Mouse (Mus musculus) limb, embryonic 13.5 days (tissue): ENCODE measurements around the gene Trim62. TPM values are rescaled to one million over a fixed set of nuclear protein-coding genes. Genes with fewer than 3 reads are reported as not detected.

Experiments
- ATAC-seq: fragments of 200-750 bp; cut with Nextera tagmentation; 2 replicates; pipeline ENCODE4 v1.8.0; 2017; ENCODE audit warnings: low read depth, moderate number of reproducible peaks, moderate TSS enrichment; ENCODE audit not compliant: low FRiP score
- H3K27ac ChIP-seq: fragments of 300-500 bp; sonication (generic); 2 replicates; pipeline ENCODE4 v1.5.1; 2015; ENCODE audit warnings: inconsistent platforms, mild to moderate bottlenecking, moderate library complexity
- H3K27me3 ChIP-seq: fragments of 300-500 bp; sonication (generic); 2 replicates; pipeline ENCODE4 v1.6.1; 2015; ENCODE audit warnings: mild to moderate bottlenecking, inconsistent platforms
- H3K36me3 ChIP-seq: fragments of 300-500 bp; sonication (generic); 2 replicates; pipeline ENCODE4 v1.6.1; 2015; ENCODE audit warnings: inconsistent platforms, mild to moderate bottlenecking, moderate library complexity
- H3K4me1 ChIP-seq: fragments of 300-500 bp; sonication (generic); 2 replicates; pipeline ENCODE4 v1.6.1; 2015; ENCODE audit warnings: inconsistent platforms
- H3K4me2 ChIP-seq: fragments of 300-500 bp; sonication (generic); replicated peaks from 2 replicates; pipeline ENCODE4 v1.6.1; 2015; ENCODE audit warnings: inconsistent platforms, mild to moderate bottlenecking, moderate library complexity
- H3K4me3 ChIP-seq: fragments of 300-500 bp; sonication (generic); 2 replicates; pipeline ENCODE4 v1.5.1; 2015; ENCODE audit warnings: moderate library complexity, mild to moderate bottlenecking, inconsistent platforms
- H3K9ac ChIP-seq: fragments of 300-500 bp; sonication (generic); 2 replicates; pipeline ENCODE4 v1.6.1; 2015; ENCODE audit warnings: mild to moderate bottlenecking, inconsistent platforms
- H3K9me3 ChIP-seq: fragments of 300-500 bp; sonication (generic); 2 replicates; pipeline ENCODE4 v1.6.1; 2016; ENCODE audit warnings: inconsistent platforms
- WGBS: fragments of 180-500 bp; shearing (Covaris S2); methylation state at CpG from one replicate; pipeline ENCODE4 v1.1.7; 2015; 5-methylcytosine and 5-hydroxymethylcytosine counted together
- polyA plus RNA-seq: library from polyadenylated mRNA; unstranded; fragments of >200 nt; fragmentation: Nextera tagmentation; extraction: Ambion mirVana; gene quantifications from 2 replicates; pipeline ENCODE4 v1.2.1, GENCODE M21; 2015

The Trim62 gene
- polyA plus RNA-seq, 1 experiment from 2014 or later: 6.7 TPM

- Histone ChIP-seq H3K9me3 (no peaks in the 10 kb centered on the region), H3K27me3 (no peaks in the 10 kb centered on the region), H3K9ac (no peak overlapping the region), H3K36me3 (no peaks in the 10 kb centered on the region), H3K27ac (no peak overlapping the region), H3K4me2 (no peak overlapping the region), H3K4me1 (peaks cover 9% of the 10 kb centered on the region; the same call in 1 of the 2 replicates), H3K4me3 (no peak overlapping the region)
- 89% methylated on average over 5 of the region's 5 CpGs for WGBS
- no peak for ATAC-seq
Observed at GRCm38 (mm10) chr4:128950461-128950860, 67.1 kb downstream of the Trim62 start.

GRCm38 (mm10) chr4:128953851-128954250 lies 70.5 kb downstream of the Trim62 start:
- H3K4me2 ChIP-seq: no peak overlapping the region
- H3K9ac ChIP-seq: no peak overlapping the region
- WGBS: 85% methylated on average over 5 of the region's 5 CpGs

GRCm38 (mm10) chr4:128957155-128957911 lies 74.0 kb downstream of the Trim62 start:
- ATAC-seq: peak; percentile 35; the same call in 1 of the 2 replicates
- H3K27me3 ChIP-seq: no peaks in the 10 kb centered on the region; the same call in 1 of the 2 replicates
- no peaks in the 10 kb centered on the region for H3K9me3 ChIP-seq
- no peaks in the 10 kb centered on the region for H3K36me3 ChIP-seq
- H3K4me1 ChIP-seq: peaks cover 39% of the 10 kb centered on the region
- no peak overlapping the region for H3K9ac ChIP-seq
- H3K27ac ChIP-seq: peak overlapping the region; percentile 49
- no peak overlapping the region for H3K4me3 ChIP-seq
- H3K4me2 ChIP-seq: peak overlapping the region; percentile 7; the same call in 1 of the 2 replicates
- WGBS: 39% methylated on average over 11 of the region's 11 CpGs

More at GRCm38 (mm10) chr4:128953851-128954250, 70.5 kb downstream of the Trim62 start:
- ATAC-seq: no peak
- Histone ChIP-seq H3K27me3 (no peaks in the 10 kb centered on the region), H3K9me3 (no peaks in the 10 kb centered on the region), H3K4me1 (peaks cover 24% of the 10 kb centered on the region), H3K4me3 (no peak overlapping the region), H3K36me3 (no peaks in the 10 kb centered on the region), H3K27ac (no peak overlapping the region)

GRCm38 (mm10) chr4:128958156-128958555 lies 74.8 kb downstream of the Trim62 start:
- H3K9ac ChIP-seq: no peak overlapping the region; the same call in 1 of the 2 replicates
- peaks cover 44% of the 10 kb centered on the region for H3K4me1 ChIP-seq
- ATAC-seq: no peak
- no peaks in the 10 kb centered on the region for H3K36me3 ChIP-seq
- no peaks in the 10 kb centered on the region for H3K9me3 ChIP-seq
- H3K4me2 ChIP-seq: no peak overlapping the region
- H3K4me3 ChIP-seq: no peak overlapping the region
- peak overlapping the region; percentile 49; the same call in 1 of the 2 replicates for H3K27ac ChIP-seq
- 80% methylated on average over 11 of the region's 11 CpGs for WGBS
- H3K27me3 ChIP-seq: no peaks in the 10 kb centered on the region; the same call in 1 of the 2 replicates

GRCm38 (mm10) chr4:128958849-128959248 lies 75.5 kb downstream of the Trim62 start:
- Histone ChIP-seq H3K4me2 (no peak overlapping the region), H3K27me3 (no peaks in the 10 kb centered on the region; the same call in 1 of the 2 replicates), H3K9ac (no peak overlapping the region), H3K4me1 (peaks cover 46% of the 10 kb centered on the region), H3K36me3 (no peaks in the 10 kb centered on the region), H3K4me3 (no peak overlapping the region), H3K27ac (no peak overlapping the region), H3K9me3 (no peaks in the 10 kb centered on the region)
- 47% methylated on average over 8 of the region's 8 CpGs for WGBS
- no peak for ATAC-seq

GRCm38 (mm10) chr4:128959676-128960075 lies 76.3 kb downstream of the Trim62 start:
- Histone ChIP-seq H3K36me3 (no peaks in the 10 kb centered on the region), H3K4me3 (no peak overlapping the region), H3K4me2 (no peak overlapping the region), H3K9me3 (no peaks in the 10 kb centered on the region), H3K4me1 (peaks cover 46% of the 10 kb centered on the region), H3K27ac (no peak overlapping the region), H3K9ac (no peak overlapping the region), H3K27me3 (no peaks in the 10 kb centered on the region; the same call in 1 of the 2 replicates)
- ATAC-seq: no peak
- 86% methylated on average over 17 of the region's 17 CpGs for WGBS

Other genes starting within 250 kb of the Trim62 start
- gene Phc2, start 228.9 kb upstream of the Trim62 start, polyA plus RNA-seq: 35.7 and 45.4 TPM in 2 replicates
- 0.09 and 0.15 TPM in 2 replicates for gene A3galt2, start 128.2 kb upstream of the Trim62 start, polyA plus RNA-seq
- gene Zfp362, start 77.5 kb upstream of the Trim62 start, polyA plus RNA-seq: 48.9 and 50.3 TPM in 2 replicates
- gene Azin2, start 78.9 kb downstream of the Trim62 start, polyA plus RNA-seq: 31.9 and 32.3 TPM in 2 replicates
- 215 and 216 TPM in 2 replicates for gene Ak2, start 108.4 kb downstream of the Trim62 start, polyA plus RNA-seq
- gene Rnf19b, start 174.7 kb downstream of the Trim62 start, polyA plus RNA-seq: 8.5 and 10.2 TPM in 2 replicates
- 5.0 and 5.6 TPM in 2 replicates for gene Tmem54, start 222.0 kb downstream of the Trim62 start, polyA plus RNA-seq
- gene Hpca, start 238.5 kb downstream of the Trim62 start, polyA plus RNA-seq: 1.2 and 1.3 TPM in 2 replicates